12 mouse cellular contexts compared by ENCODE assay signal in genomic region chr2:172935776-172936562, GRCm38 (mm10). TPM values are rescaled to one million over a fixed set of nuclear protein-coding genes. Genes with fewer than 3 reads are reported as not detected.
DNase-seq lines count a peak whose midpoint lies in the region; ATAC-seq lines count a peak whose summit lies in the region.
"Had no signal": no experiment of that assay in that cellular context is flagged by ENCODE, and none has a peak within 500 bp of the region (broad histone marks: within the 10 kb centered on the region; RNA-seq: fewer than 3 reads in every experiment).

No protein-coding gene starts in this region.

- H3K9ac ChIP-seq in kidney, embryonic 14.5 days (ENCODE audit: low read depth, low read length) = peak overlapping the region; percentile 51
- H3K9ac ChIP-seq in forebrain, embryonic 13.5 days = no peak overlapping the region
- no peak overlapping the region; the same call in 1 of the 2 replicates for H3K9ac ChIP-seq in limb, embryonic 11.5 days (ENCODE audit: low read length)
- H3K9ac ChIP-seq in neural tube, embryonic 15.5 days (replicated peaks) = no peak overlapping the region

- no peaks in the 10 kb centered on the region for H3K27me3 ChIP-seq in kidney, embryonic 14.5 days (ENCODE audit: control insufficient read depth, insufficient read depth, low read length)
- H3K27me3 ChIP-seq in forebrain, embryonic 13.5 days = peaks cover 72% of the 10 kb centered on the region
- H3K27me3 ChIP-seq in limb, embryonic 11.5 days (ENCODE audit: control insufficient read depth, insufficient read depth, low read length) = no peaks in the 10 kb centered on the region
- peaks cover 60% of the 10 kb centered on the region for H3K27me3 ChIP-seq in neural tube, embryonic 15.5 days (replicated peaks)

- DNase-seq in kidney, adult 18-20 months = no peak
- DNase-seq in limb, embryonic 11.5 days (ENCODE audit: low spot score) = peak; percentile 59
- DNase-seq in adrenal gland, postnatal 25 days = no peak
- no peak for DNase-seq in adipocyte (ENCODE audit: low spot score)
- DNase-seq in cerebellum, postnatal 25 days = no peak
- DNase-seq: cerebellum, adult 18-20 months; left cerebral cortex, postnatal 4 days; thymus, postnatal 4 days had no signal

- H3K9me3 ChIP-seq in kidney, embryonic 14.5 days (ENCODE audit: control insufficient read depth, low read length) = no peaks in the 10 kb centered on the region
- H3K9me3 ChIP-seq in forebrain, embryonic 13.5 days (replicated peaks) = no peaks in the 10 kb centered on the region
- no peaks in the 10 kb centered on the region for H3K9me3 ChIP-seq in limb, embryonic 11.5 days (ENCODE audit: control insufficient read depth, low read length)
- H3K9me3 ChIP-seq in neural tube, embryonic 15.5 days (replicated peaks) = no peaks in the 10 kb centered on the region

- peak overlapping the region; percentile 91 for H3K4me2 ChIP-seq in kidney, embryonic 14.5 days (replicated peaks; ENCODE audit: low read depth, low read length)
- peak overlapping the region; percentile 92; the same call in 1 of the 2 replicates for H3K4me2 ChIP-seq in forebrain, embryonic 13.5 days
- peak overlapping the region; percentile 100 for H3K4me2 ChIP-seq in limb, embryonic 11.5 days (ENCODE audit: low read depth, severe bottlenecking)
- peak overlapping the region; percentile 85 for H3K4me2 ChIP-seq in neural tube, embryonic 15.5 days

- WGBS in kidney, embryonic 14.5 days = 9% methylated on average over 12 of the region's 12 CpGs
- 19% methylated on average over 12 of the region's 12 CpGs for WGBS in forebrain, embryonic 13.5 days
- WGBS in limb, embryonic 11.5 days = 5% methylated on average over 12 of the region's 12 CpGs
- WGBS in neural tube, embryonic 15.5 days = 30% methylated on average over 12 of the region's 12 CpGs

- peaks cover 53% of the 10 kb centered on the region for H3K4me1 ChIP-seq in kidney, embryonic 14.5 days (ENCODE audit: control insufficient read depth, insufficient read depth, low read length)
- peaks cover 80% of the 10 kb centered on the region for H3K4me1 ChIP-seq in forebrain, embryonic 13.5 days
- peaks cover 63% of the 10 kb centered on the region for H3K4me1 ChIP-seq in limb, embryonic 11.5 days (ENCODE audit: control insufficient read depth, insufficient read depth, low read length)
- H3K4me1 ChIP-seq in neural tube, embryonic 15.5 days = peaks cover 70% of the 10 kb centered on the region

- H3K36me3 ChIP-seq in kidney, embryonic 14.5 days (ENCODE audit: control insufficient read depth, insufficient read depth, low read length) = no peaks in the 10 kb centered on the region
- no peaks in the 10 kb centered on the region for H3K36me3 ChIP-seq in forebrain, embryonic 13.5 days (ENCODE audit: poor library complexity, severe bottlenecking)
- no peaks in the 10 kb centered on the region for H3K36me3 ChIP-seq in limb, embryonic 11.5 days (ENCODE audit: control insufficient read depth, insufficient read depth, low read length)
- no peaks in the 10 kb centered on the region for H3K36me3 ChIP-seq in neural tube, embryonic 15.5 days

- H3K4me3 ChIP-seq in kidney, embryonic 14.5 days (ENCODE audit: low read length) = peak overlapping the region; percentile 17; the same call in 1 of the 2 replicates
- H3K4me3 ChIP-seq in forebrain, embryonic 13.5 days = no peak overlapping the region
- no peak overlapping the region for H3K4me3 ChIP-seq in limb, embryonic 11.5 days (ENCODE audit: low read depth, low read length)
- H3K4me3 ChIP-seq in neural tube, embryonic 15.5 days (replicated peaks) = no peak overlapping the region
- H3K4me3 ChIP-seq: megakaryocyte, embryonic 14.5 days had no signal

- H3K27ac ChIP-seq in kidney, embryonic 14.5 days (ENCODE audit: low read depth, low read length) = peak overlapping the region; percentile 83
- H3K27ac ChIP-seq in forebrain, embryonic 13.5 days = no peak overlapping the region
- peak overlapping the region; percentile 72; the same call in 1 of the 2 replicates for H3K27ac ChIP-seq in limb, embryonic 11.5 days (replicated peaks; ENCODE audit: low read depth, low read length)
- 0 out of 2 replicates have a peak overlapping the region, but pooled peaks have one; percentile 34 for H3K27ac ChIP-seq in neural tube, embryonic 15.5 days (replicated peaks)

- ATAC-seq in kidney, embryonic 14.5 days (ENCODE audit: low FRiP score, low TSS enrichment) = no peak
- no peak for ATAC-seq in forebrain, embryonic 13.5 days
- ATAC-seq in limb, embryonic 11.5 days (ENCODE audit: insufficient number of reproducible peaks, low FRiP score, low TSS enrichment, low read depth) = no peak
- no peak for ATAC-seq in neural tube, embryonic 15.5 days (ENCODE audit: low FRiP score)

RNA-seq across cellular contexts. Expression of gene Bmp7, which starts 4.2 kb away (rescaled TPM):
- polyA plus RNA-seq in kidney, embryonic 14.5 days (2014; fragmentation: Nextera tagmentation; extraction: Ambion mirVana) = 49.3 and 54.2 TPM in 2 replicates
- 6.9 and 7.2 TPM in 2 replicates for polyA plus RNA-seq in forebrain, embryonic 13.5 days (2015; fragmentation: Nextera tagmentation; extraction: Ambion mirVana)
- 38.1 and 40.9 TPM in 2 replicates for polyA plus RNA-seq in limb, embryonic 11.5 days (2014; fragmentation: Nextera tagmentation; extraction: Ambion mirVana)
- polyA plus RNA-seq in neural tube, embryonic 15.5 days (2015; fragmentation: Nextera tagmentation; extraction: Ambion mirVana) = 13.4 and 13.7 TPM in 2 replicates
- 23.6 and 27.4 TPM in 2 replicates for total RNA-seq in adrenal gland, postnatal 25 days (2021)

RNA-seq across cellular contexts. Expression of gene Spo11, which starts 41.5 kb away (rescaled TPM):
- polyA plus RNA-seq in kidney, embryonic 14.5 days (2014; fragmentation: Nextera tagmentation; extraction: Ambion mirVana) = 0.17 and 0.34 TPM in 2 replicates
- polyA plus RNA-seq in forebrain, embryonic 13.5 days (2015; fragmentation: Nextera tagmentation; extraction: Ambion mirVana) = 0.13 and 0.45 TPM in 2 replicates
- 0.95 and 1.7 TPM in 2 replicates for polyA plus RNA-seq in limb, embryonic 11.5 days (2014; fragmentation: Nextera tagmentation; extraction: Ambion mirVana)
- 0.44 and 1.1 TPM in 2 replicates for polyA plus RNA-seq in neural tube, embryonic 15.5 days (2015; fragmentation: Nextera tagmentation; extraction: Ambion mirVana)
- not detected in 2 replicates for total RNA-seq in adrenal gland, postnatal 25 days (2021)
